Mouse (Mus musculus): ENCODE measurements around the gene Ilk.

DNA sequence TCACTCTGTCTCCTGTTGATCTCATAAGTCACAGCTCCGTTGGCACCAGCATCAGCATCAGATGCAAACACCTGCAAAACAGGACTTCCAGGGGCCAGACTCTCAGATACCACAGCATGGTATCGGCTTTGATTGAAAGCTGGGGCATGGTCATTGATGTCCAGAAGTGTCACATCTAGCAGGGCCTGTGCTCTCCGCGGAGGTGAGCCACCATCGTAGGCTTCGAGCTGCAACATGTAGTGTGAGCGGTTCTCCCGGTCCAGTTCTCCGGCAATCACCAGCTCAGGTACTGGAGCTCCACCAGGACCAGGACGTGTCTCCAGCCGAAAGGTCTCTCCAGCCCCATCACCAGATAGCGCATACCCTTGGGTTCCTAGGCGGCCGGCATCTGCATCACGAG lies 35.9 kb downstream of the Ilk start:
- TF ChIP-seq CTCF (IDR thresholded peaks at IDR 0.05; ENCODE audit: borderline replicate concordance, extremely low read depth, insufficient read depth, insufficient read length) (no peak), POLR2A (IDR thresholded peaks at IDR 0.05; ENCODE audit: borderline replicate concordance, extremely low read depth, insufficient read depth, insufficient read length, poor library complexity, severe bottlenecking) (no peak)
